8 mouse cellular contexts compared by ENCODE assay signal in genomic region chr5:124162577-124162976, GRCm38 (mm10). TPM values are rescaled to one million over a fixed set of nuclear protein-coding genes. Genes with fewer than 3 reads are reported as not detected.
DNase-seq lines count a peak whose midpoint lies in the region; ATAC-seq and TF ChIP-seq lines count a peak whose summit lies in the region.

No protein-coding gene starts in this region.

- H3K4me3 ChIP-seq in cortical plate, adult 2 months (ENCODE audit: insufficient read depth, low read length), result no peak overlapping the region
- H3K4me3 ChIP-seq in intestine, embryonic 15.5 days (replicated peaks), result no peak overlapping the region
- no peak overlapping the region for H3K4me3 ChIP-seq in liver, embryonic 13.5 days (replicated peaks)
- H3K4me3 ChIP-seq in neural tube, embryonic 12.5 days, result no peak overlapping the region

- no peaks in the 10 kb centered on the region for H3K9me3 ChIP-seq in intestine, embryonic 15.5 days
- no peaks in the 10 kb centered on the region for H3K9me3 ChIP-seq in liver, embryonic 13.5 days (replicated peaks)
- H3K9me3 ChIP-seq in neural tube, embryonic 12.5 days, result no peaks in the 10 kb centered on the region

- no peak overlapping the region for H3K4me2 ChIP-seq in intestine, embryonic 15.5 days (replicated peaks)
- no peak overlapping the region for H3K4me2 ChIP-seq in liver, embryonic 13.5 days
- no peak overlapping the region for H3K4me2 ChIP-seq in neural tube, embryonic 12.5 days (replicated peaks)

- peak; percentile 60 for DNase-seq in A20 (ENCODE audit: low read depth, low spot score)
- peak; percentile 70 for DNase-seq in T-cell, adult 2 months (ENCODE audit: low spot score)
- DNase-seq in heart, adult 11 months, result peak; percentile 97
- peak; percentile 46 for DNase-seq in liver, embryonic 13.5 days
- peak; percentile 88 for DNase-seq in thymus, postnatal 4 days

- TF ChIP-seq CTCF in cortical plate, adult 2 months (IDR thresholded peaks at IDR 0.05; ENCODE audit: extremely low read depth, insufficient read depth, low read length), result peak; percentile 56

- H3K9ac ChIP-seq in intestine, embryonic 15.5 days, result no peak overlapping the region
- no peak overlapping the region for H3K9ac ChIP-seq in liver, embryonic 13.5 days
- no peak overlapping the region for H3K9ac ChIP-seq in neural tube, embryonic 12.5 days

- no peak overlapping the region for H3K27ac ChIP-seq in cortical plate, adult 2 months (ENCODE audit: insufficient read depth, low read length)
- H3K27ac ChIP-seq in intestine, embryonic 15.5 days, result no peak overlapping the region
- H3K27ac ChIP-seq in liver, embryonic 13.5 days, result no peak overlapping the region; the same call in 1 of the 2 replicates
- no peak overlapping the region for H3K27ac ChIP-seq in neural tube, embryonic 12.5 days

- H3K4me1 ChIP-seq in cortical plate, adult 2 months (ENCODE audit: control insufficient read depth, insufficient read depth, low read length), result peaks cover 22% of the 10 kb centered on the region
- peaks cover 56% of the 10 kb centered on the region for H3K4me1 ChIP-seq in intestine, embryonic 15.5 days (replicated peaks)
- peaks cover 71% of the 10 kb centered on the region for H3K4me1 ChIP-seq in liver, embryonic 13.5 days (replicated peaks)
- H3K4me1 ChIP-seq in neural tube, embryonic 12.5 days, result peaks cover 58% of the 10 kb centered on the region

- 61% methylated on average over 5 of the region's 5 CpGs for WGBS in intestine, embryonic 15.5 days
- 66% methylated on average over 5 of the region's 5 CpGs for WGBS in liver, embryonic 13.5 days (ENCODE audit: insufficient replicate concordance)
- WGBS in neural tube, embryonic 12.5 days, result 52% methylated on average over 5 of the region's 5 CpGs

- no peaks in the 10 kb centered on the region for H3K36me3 ChIP-seq in intestine, embryonic 15.5 days
- no peaks in the 10 kb centered on the region for H3K36me3 ChIP-seq in liver, embryonic 13.5 days
- no peaks in the 10 kb centered on the region for H3K36me3 ChIP-seq in neural tube, embryonic 12.5 days

- ATAC-seq in intestine, embryonic 15.5 days, result peak; percentile 48
- ATAC-seq in liver, embryonic 13.5 days (ENCODE audit: low read depth), result peak; percentile 16; the same call in 1 of the 2 replicates
- ATAC-seq in neural tube, embryonic 12.5 days (ENCODE audit: low FRiP score, low read depth), result 0 out of 2 replicates have a peak, but pooled peaks have one; percentile 36

- no peaks in the 10 kb centered on the region for H3K27me3 ChIP-seq in intestine, embryonic 15.5 days (replicated peaks)
- no peaks in the 10 kb centered on the region for H3K27me3 ChIP-seq in liver, embryonic 13.5 days
- H3K27me3 ChIP-seq in neural tube, embryonic 12.5 days (replicated peaks), result no peaks in the 10 kb centered on the region

- TF ChIP-seq POLR2A in cortical plate, adult 2 months (IDR thresholded peaks at IDR 0.05; ENCODE audit: extremely low read depth, insufficient read depth, low read length), result no peak

RNA-seq across cellular contexts. Expression of gene Arl6ip4, which starts 46.7 kb away (rescaled TPM):
- 72.5 and 78.9 TPM in 2 replicates for polyA plus RNA-seq in cortical plate, adult 2 months (2012; rRNA removed)
- 90.8 and 95.4 TPM in 2 replicates for polyA plus RNA-seq in intestine, embryonic 15.5 days (2015; fragmentation: Nextera tagmentation; extraction: Ambion mirVana)
- polyA plus RNA-seq in liver, embryonic 13.5 days (2015; fragmentation: Nextera tagmentation; extraction: Ambion mirVana), result 83.3 and 84.6 TPM in 2 replicates
- 93.1 and 98.9 TPM in 2 replicates for polyA plus RNA-seq in neural tube, embryonic 12.5 days (2016; fragmentation: Nextera tagmentation; extraction: Ambion mirVana)

RNA-seq across cellular contexts. Expression of gene Ogfod2, which starts 50.5 kb away (rescaled TPM):
- polyA plus RNA-seq in cortical plate, adult 2 months (2012; rRNA removed), result 43.2 and 45.1 TPM in 2 replicates
- 26.3 and 29.2 TPM in 2 replicates for polyA plus RNA-seq in intestine, embryonic 15.5 days (2015; fragmentation: Nextera tagmentation; extraction: Ambion mirVana)
- polyA plus RNA-seq in liver, embryonic 13.5 days (2015; fragmentation: Nextera tagmentation; extraction: Ambion mirVana), result 18.4 and 18.5 TPM in 2 replicates
- polyA plus RNA-seq in neural tube, embryonic 12.5 days (2016; fragmentation: Nextera tagmentation; extraction: Ambion mirVana), result 28.1 and 28.8 TPM in 2 replicates

Comparison
In these comparisons a context has a peak if more than half of its experiments do, and no peak if none do; other contexts are left out.
1. DNase-seq: peak in every context shown above with its lines; median percentile 97 in heart, adult 11 months; 88 in thymus, postnatal 4 days; 70 in T-cell, adult 2 months; 60 in A20; 46 in liver, embryonic 13.5 days.